Mouse (Mus musculus) heart, embryonic 16.5 days (tissue): Measurements from ENCODE around the gene Spry1. TPM values are rescaled to one million over a fixed set of nuclear protein-coding genes. Genes with fewer than 3 reads are reported as not detected.
A peak's percentile ranks its signal among the peaks of the same experiment; 100 is the strongest.

ENCODE experiments used
- ATAC-seq: fragments of 200-750 bp; cut with Nextera tagmentation; replicated peaks from 2 replicates; pipeline ENCODE4 v1.8.0; 2017; ENCODE audit warnings: moderate number of reproducible peaks; ENCODE audit not compliant: insufficient read depth, low FRiP score; ENCODE audit errors: extremely low read depth
- H3K27ac ChIP-seq: fragments of 300-500 bp; sonication (generic); 2 replicates; pipeline ENCODE4 v1.5.1; 2014; ENCODE audit warnings: mild to moderate bottlenecking, low read length, control low read depth, moderate library complexity
- H3K27me3 ChIP-seq: fragments of 300-500 bp; sonication (generic); 2 replicates; pipeline ENCODE4 v1.6.1; 2014; ENCODE audit warnings: low read length, mixed read lengths; ENCODE audit not compliant: control insufficient read depth, insufficient read depth
- H3K36me3 ChIP-seq: fragments of 300-500 bp; sonication (generic); 2 replicates; pipeline ENCODE4 v1.6.1; 2014; ENCODE audit not compliant: control insufficient read depth, insufficient read depth
- H3K4me1 ChIP-seq: fragments of 300-500 bp; sonication (generic); 2 replicates; pipeline ENCODE4 v1.6.1; 2014; ENCODE audit warnings: low read length, mixed read lengths; ENCODE audit not compliant: control insufficient read depth, insufficient read depth
- H3K4me2 ChIP-seq: fragments of 300-500 bp; sonication (generic); 2 replicates; pipeline ENCODE4 v1.6.1; 2014; ENCODE audit warnings: low read depth, mild to moderate bottlenecking, control low read depth, low read length
- H3K4me3 ChIP-seq: fragments of 300-500 bp; sonication (generic); 2 replicates; pipeline ENCODE4 v1.5.1; 2014; ENCODE audit warnings: mild to moderate bottlenecking, control low read depth, low read length
- H3K9ac ChIP-seq: fragments of 300-500 bp; sonication (generic); 2 replicates; pipeline ENCODE4 v1.6.1; 2014; ENCODE audit warnings: low read length, control low read depth
- H3K9me3 ChIP-seq: fragments of 300-500 bp; sonication (generic); replicated peaks from 2 replicates; pipeline ENCODE4 v1.6.1; 2016; ENCODE audit warnings: low read length; ENCODE audit not compliant: control insufficient read depth
- WGBS: fragments of 180-500 bp; shearing (Covaris S2); extraction: QIAGEN DNeasy Blood & Tissue Kit; methylation state at CpG from one replicate; pipeline ENCODE4 v1.1.7; 2014; 5-methylcytosine and 5-hydroxymethylcytosine counted together
- polyA plus RNA-seq: library from polyadenylated mRNA; unstranded; fragments of >200 nt; fragmentation: Nextera tagmentation; extraction: Ambion mirVana; gene quantifications from 2 replicates; pipeline ENCODE4 v1.2.1, GENCODE M21; 2015

Spry1 gene
- polyA plus RNA-seq, 1 experiment from 2014 or later, result 6.9 TPM

DNA sequence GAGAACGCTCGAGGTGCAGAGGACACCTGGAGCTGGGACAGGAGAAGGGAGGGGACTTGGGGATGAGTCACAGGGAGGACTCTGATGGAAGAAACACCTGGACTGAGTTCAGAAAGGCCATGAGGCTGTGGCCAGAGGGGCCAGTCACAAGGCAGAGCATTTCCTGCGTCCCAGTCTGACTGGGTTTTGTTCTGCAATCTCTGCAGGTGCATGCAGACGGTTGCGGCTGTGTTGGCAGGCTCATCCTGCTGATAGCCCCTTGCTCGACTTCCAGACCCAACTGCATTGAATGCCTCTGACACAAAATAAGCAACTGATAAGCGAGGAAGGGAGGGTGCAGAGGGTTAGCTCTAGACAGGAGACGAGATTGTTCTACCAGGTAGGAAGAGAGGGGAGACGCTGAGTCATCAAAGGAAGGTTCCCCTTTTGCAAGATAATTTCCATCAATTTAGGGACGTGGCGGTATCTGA, 35.3 kb downstream of the Spry1 start:
- H3K9me3 ChIP-seq, result peaks cover under 1% of the 10 kb centered on the region; the same call in 1 of the 2 replicates
- peaks cover 15% of the 10 kb centered on the region for H3K4me1 ChIP-seq
- no peak overlapping the region for H3K4me3 ChIP-seq
- H3K27ac ChIP-seq, result no peak overlapping the region
- WGBS, result 60% methylated on average over 11 of the region's 11 CpGs
- peaks cover 2% of the 10 kb centered on the region; the same call in 1 of the 2 replicates for H3K27me3 ChIP-seq
- no peaks in the 10 kb centered on the region for H3K36me3 ChIP-seq
- ATAC-seq, result no peak
- no peak overlapping the region for H3K9ac ChIP-seq
- H3K4me2 ChIP-seq, result no peak overlapping the region

DNA sequence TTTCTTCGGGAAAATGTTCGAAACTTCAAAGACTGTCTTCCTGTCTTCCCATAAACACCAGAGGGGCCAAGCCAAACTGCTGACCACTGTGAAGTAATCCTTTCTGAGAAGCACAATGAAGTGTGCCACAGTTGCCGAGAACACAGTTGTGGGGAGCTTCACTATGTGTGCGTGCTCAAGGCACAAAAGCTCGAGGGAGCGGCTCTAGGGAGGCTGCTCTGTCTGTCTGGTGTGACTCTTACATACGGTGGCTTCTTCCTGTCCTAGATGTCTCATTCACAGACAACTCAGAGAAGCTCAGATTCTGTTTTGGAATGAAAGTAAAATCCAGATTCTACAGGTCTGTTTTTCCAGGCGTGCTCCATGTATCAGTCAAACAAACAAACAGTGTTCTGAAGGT, 36.5 kb downstream of the Spry1 start:
- Histone ChIP-seq H3K36me3 (no peaks in the 10 kb centered on the region), H3K4me2 (no peak overlapping the region), H3K9ac (no peak overlapping the region), H3K9me3 (no peaks in the 10 kb centered on the region), H3K27me3 (peaks cover 2% of the 10 kb centered on the region; the same call in 1 of the 2 replicates), H3K4me3 (no peak overlapping the region), H3K4me1 (peaks cover 15% of the 10 kb centered on the region), H3K27ac (no peak overlapping the region)
- no peak for ATAC-seq
- 76% methylated on average over 8 of the region's 8 CpGs for WGBS

DNA sequence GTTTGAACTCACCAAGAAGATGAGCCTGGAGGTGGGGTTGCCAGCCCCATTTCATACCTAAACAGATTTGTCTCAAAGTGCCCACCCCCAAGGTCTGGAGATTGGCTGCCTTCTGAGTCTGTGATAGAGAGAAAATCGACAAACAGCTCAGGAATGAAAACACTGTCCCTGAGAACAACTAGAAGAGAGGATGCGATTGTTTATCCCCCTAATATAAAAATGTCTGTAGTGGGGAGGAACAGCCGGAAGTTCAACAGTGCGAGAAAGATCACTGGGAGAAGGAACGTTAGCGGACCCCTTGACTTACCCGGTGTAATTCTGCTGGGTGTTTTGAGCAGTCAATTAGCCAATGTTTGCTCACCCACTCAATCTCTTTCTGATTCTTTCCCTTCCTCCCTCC, 46.5 kb downstream of the Spry1 start:
- no peaks in the 10 kb centered on the region for H3K36me3 ChIP-seq
- no peaks in the 10 kb centered on the region for H3K9me3 ChIP-seq
- H3K9ac ChIP-seq, result no peak overlapping the region
- H3K27ac ChIP-seq, result no peak overlapping the region
- 43% methylated on average over 7 of the region's 7 CpGs for WGBS
- peaks cover 10% of the 10 kb centered on the region for H3K4me1 ChIP-seq
- no peak overlapping the region for H3K4me3 ChIP-seq
- H3K27me3 ChIP-seq, result peaks cover 3% of the 10 kb centered on the region; the same call in 1 of the 2 replicates
- H3K4me2 ChIP-seq, result 0 out of 2 replicates have a peak overlapping the region, but pooled peaks have one; percentile 65
- ATAC-seq, result no peak

DNA sequence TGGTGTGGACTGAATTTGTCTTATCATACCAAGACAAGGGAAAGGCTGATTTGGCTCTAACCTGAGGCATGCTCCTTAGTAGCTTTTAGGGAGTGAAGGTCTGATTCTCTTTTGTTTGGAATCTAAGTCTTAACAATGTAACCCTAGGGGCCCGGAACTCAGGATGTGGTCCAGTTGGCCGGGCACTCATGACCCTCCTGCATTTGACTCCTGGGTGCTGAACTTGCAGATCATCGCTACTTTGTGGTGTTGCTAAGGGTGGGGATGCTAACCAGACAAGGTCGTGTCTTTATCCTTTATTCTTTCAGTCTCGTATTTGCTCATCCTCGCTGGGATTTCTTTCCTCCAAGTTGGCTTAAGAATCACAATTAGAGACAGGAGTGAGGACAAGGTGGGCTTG, 47.0 kb downstream of the Spry1 start:
- peaks cover 3% of the 10 kb centered on the region; the same call in 1 of the 2 replicates for H3K27me3 ChIP-seq
- ATAC-seq, result no peak
- H3K4me3 ChIP-seq, result peak overlapping the region; percentile 52
- 24% methylated on average over 6 of the region's 6 CpGs for WGBS
- no peaks in the 10 kb centered on the region for H3K36me3 ChIP-seq
- H3K9ac ChIP-seq, result peak overlapping the region; percentile 55
- peak overlapping the region; percentile 65 for H3K4me2 ChIP-seq
- no peak overlapping the region for H3K27ac ChIP-seq
- H3K9me3 ChIP-seq, result no peaks in the 10 kb centered on the region
- peaks cover 10% of the 10 kb centered on the region for H3K4me1 ChIP-seq

DNA sequence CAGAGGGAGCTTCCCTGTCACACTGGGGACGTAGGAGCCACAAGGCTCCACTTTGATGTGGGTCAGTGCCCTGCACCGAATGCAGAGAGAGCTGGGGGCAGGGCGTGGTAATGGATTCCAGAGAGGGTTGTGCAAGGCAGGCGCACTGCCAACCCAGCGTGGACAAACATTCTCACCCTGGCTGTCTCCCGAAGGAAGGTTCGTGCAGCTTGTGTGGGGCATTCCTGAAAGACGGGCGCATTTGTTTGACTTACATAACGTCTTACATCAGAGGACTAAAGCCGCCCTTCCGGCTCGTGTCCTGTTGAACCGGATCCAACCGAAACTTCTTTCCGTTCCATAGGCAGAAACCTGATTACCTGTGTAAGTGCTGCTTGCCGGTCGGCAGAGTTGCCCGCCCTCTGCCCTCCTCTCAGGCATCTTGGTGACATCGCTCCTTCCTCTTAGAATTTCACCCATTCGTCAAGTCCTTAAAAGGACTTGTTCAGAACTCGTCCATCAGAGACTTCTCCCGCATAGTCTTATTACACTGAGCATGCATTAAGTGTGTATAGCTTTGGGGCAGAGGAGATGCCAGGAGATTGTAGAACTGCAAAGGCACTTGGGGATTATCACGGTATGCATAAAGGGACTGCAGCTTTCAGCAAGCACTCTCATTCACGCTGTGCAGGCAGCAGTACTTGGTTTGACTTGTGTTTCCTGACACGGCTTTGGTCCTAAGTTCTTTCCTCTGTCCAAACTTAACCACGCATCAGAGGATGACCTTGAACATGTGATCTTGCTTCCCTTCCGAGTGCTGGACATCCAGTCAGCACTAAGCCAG, 47.6 kb downstream of the Spry1 start:
- no peak overlapping the region for H3K27ac ChIP-seq

GRCm38 (mm10) chr3:37692945-37693344, 53.2 kb downstream of the Spry1 start:
- Histone ChIP-seq H3K36me3 (no peaks in the 10 kb centered on the region), H3K4me3 (no peak overlapping the region), H3K9ac (no peak overlapping the region), H3K9me3 (no peaks in the 10 kb centered on the region), H3K27ac (no peak overlapping the region), H3K27me3 (no peaks in the 10 kb centered on the region), H3K4me1 (peaks cover 10% of the 10 kb centered on the region), H3K4me2 (no peak overlapping the region)
- ATAC-seq, result no peak
- WGBS, result 83% methylated on average over 4 of the region's 4 CpGs

More for the DNA sequence above, 47.6 kb downstream of the Spry1 start:
- H3K4me2 ChIP-seq, result peak overlapping the region; percentile 65
- peak overlapping the region; percentile 52 for H3K4me3 ChIP-seq
- WGBS, result 14% methylated on average over 28 of the region's 28 CpGs
- H3K36me3 ChIP-seq, result no peaks in the 10 kb centered on the region
- peaks cover 10% of the 10 kb centered on the region for H3K4me1 ChIP-seq
- H3K9me3 ChIP-seq, result no peaks in the 10 kb centered on the region
- peaks cover 3% of the 10 kb centered on the region; the same call in 1 of the 2 replicates for H3K27me3 ChIP-seq
- peak overlapping the region; percentile 55 for H3K9ac ChIP-seq
- ATAC-seq, result 0 out of 2 replicates have a peak, but pooled peaks have one; percentile 32

GRCm38 (mm10) chr3:37693552-37693951, 53.8 kb downstream of the Spry1 start:
- 40% methylated on average over 8 of the region's 8 CpGs for WGBS
- Histone ChIP-seq H3K36me3 (no peaks in the 10 kb centered on the region), H3K9ac (0 out of 2 replicates have a peak overlapping the region, but pooled peaks have one; percentile 13), H3K27ac (peak overlapping the region; percentile 60), H3K27me3 (no peaks in the 10 kb centered on the region), H3K4me1 (peaks cover 10% of the 10 kb centered on the region), H3K4me3 (no peak overlapping the region), H3K4me2 (no peak overlapping the region), H3K9me3 (no peaks in the 10 kb centered on the region)
- ATAC-seq, result no peak
